Mouse (Mus musculus) E14TG2a.4 (cell line): ENCODE data around the gene Pdgfb.
A peak's percentile ranks its signal among the peaks of the same experiment; 100 is the strongest.

Experiments
- H3K27me3 ChIP-seq: 2 replicates; pipeline ENCODE4 v1.6.1; 2014; ENCODE audit warnings: low read length, control low read depth; ENCODE audit not compliant: insufficient read depth
- H3K36me3 ChIP-seq: 2 replicates; pipeline ENCODE4 v1.6.1; 2014; ENCODE audit warnings: low read length, control low read depth; ENCODE audit not compliant: insufficient read depth
- H3K4me1 ChIP-seq: replicated peaks from 2 replicates; pipeline ENCODE4 v1.6.1; 2014; ENCODE audit warnings: low read depth, low read length, control low read depth
- H3K4me3 ChIP-seq: replicated peaks from 2 replicates; pipeline ENCODE4 v1.5.1; 2014; ENCODE audit warnings: mild to moderate bottlenecking, low read length
- H3K9me3 ChIP-seq: 2 replicates; pipeline ENCODE4 v1.6.1; 2014; ENCODE audit warnings: low read length, control low read depth
- CTCF ChIP-seq: conservative IDR thresholded peaks from 2 replicates; pipeline ENCODE4 v1.5.1; 2014; ENCODE audit warnings: low read length
- NANOG ChIP-seq: IDR thresholded peaks from 2 replicates; pipeline ENCODE4 v1.6.1; 2014; ENCODE audit warnings: borderline replicate concordance, low read length, mixed read lengths
- POU5F1 ChIP-seq: IDR thresholded peaks from 2 replicates; pipeline ENCODE4 v1.6.1; 2014; ENCODE audit warnings: low read length, borderline replicate concordance

Pdgfb gene

GRCm38 (mm10) chr15:79953470-79953869 lies 61.3 kb downstream of the Pdgfb start:
- H3K9me3 ChIP-seq: no peaks in the 10 kb centered on the region
- peak overlapping the region; percentile 39 for H3K4me3 ChIP-seq

GRCm38 (mm10) chr15:79952504-79953231 lies 62.1 kb downstream of the Pdgfb start:
- Histone ChIP-seq H3K4me1 (peaks cover 97% of the 10 kb centered on the region), H3K36me3 (peaks cover 91% of the 10 kb centered on the region), H3K27me3 (no peaks in the 10 kb centered on the region), H3K4me3 (peak overlapping the region; percentile 39), H3K9me3 (no peaks in the 10 kb centered on the region)
- TF ChIP-seq POU5F1 (no peak), NANOG (no peak), CTCF (no peak)

More at GRCm38 (mm10) chr15:79953470-79953869, 61.3 kb downstream of the Pdgfb start:
- no peak for TF ChIP-seq POU5F1
- no peak for TF ChIP-seq NANOG
- TF ChIP-seq CTCF: no peak
- Histone ChIP-seq H3K27me3 (no peaks in the 10 kb centered on the region), H3K36me3 (peaks cover 93% of the 10 kb centered on the region), H3K4me1 (peaks cover 97% of the 10 kb centered on the region)

- TF ChIP-seq NANOG (no peak), CTCF (no peak)
- Histone ChIP-seq H3K4me1 (peaks cover 96% of the 10 kb centered on the region), H3K9me3 (no peaks in the 10 kb centered on the region), H3K27me3 (no peaks in the 10 kb centered on the region), H3K4me3 (peak overlapping the region; percentile 39; the same call in 1 of the 2 replicates), H3K36me3 (peaks cover 87% of the 10 kb centered on the region)
Measured at GRCm38 (mm10) chr15:79951730-79952503, 62.9 kb downstream of the Pdgfb start.

GRCm38 (mm10) chr15:79951226-79951625 lies 63.6 kb downstream of the Pdgfb start:
- H3K4me3 ChIP-seq: peak overlapping the region; percentile 17; the same call in 1 of the 2 replicates
- H3K27me3 ChIP-seq: no peaks in the 10 kb centered on the region
- TF ChIP-seq NANOG (no peak), POU5F1 (no peak), CTCF (no peak)
- peaks cover 80% of the 10 kb centered on the region for H3K36me3 ChIP-seq
- H3K4me1 ChIP-seq: peaks cover 96% of the 10 kb centered on the region
- H3K9me3 ChIP-seq: no peaks in the 10 kb centered on the region

GRCm38 (mm10) chr15:79950250-79951025 lies 64.3 kb downstream of the Pdgfb start:
- peaks cover 72% of the 10 kb centered on the region for H3K36me3 ChIP-seq
- TF ChIP-seq POU5F1 (no peak), CTCF (peak; percentile 28; the same call in 1 of the 2 replicates)

GRCm38 (mm10) chr15:79947681-79948080 lies 67.1 kb downstream of the Pdgfb start:
- Histone ChIP-seq H3K36me3 (peaks cover 52% of the 10 kb centered on the region), H3K9me3 (no peaks in the 10 kb centered on the region), H3K4me1 (peaks cover 92% of the 10 kb centered on the region), H3K4me3 (no peak overlapping the region), H3K27me3 (no peaks in the 10 kb centered on the region)
- no peak for TF ChIP-seq NANOG
- no peak for TF ChIP-seq POU5F1
- no peak for TF ChIP-seq CTCF

More at GRCm38 (mm10) chr15:79950250-79951025, 64.3 kb downstream of the Pdgfb start:
- no peaks in the 10 kb centered on the region for H3K9me3 ChIP-seq
- H3K4me1 ChIP-seq: peaks cover 95% of the 10 kb centered on the region
- H3K4me3 ChIP-seq: peak overlapping the region; percentile 17; the same call in 1 of the 2 replicates
- H3K27me3 ChIP-seq: no peaks in the 10 kb centered on the region

GRCm38 (mm10) chr15:79946790-79947189 lies 68.0 kb downstream of the Pdgfb start:
- TF ChIP-seq CTCF (peak; percentile 55), NANOG (no peak)
- Histone ChIP-seq H3K9me3 (no peaks in the 10 kb centered on the region), H3K4me3 (no peak overlapping the region; the same call in 1 of the 2 replicates), H3K4me1 (peaks cover 88% of the 10 kb centered on the region), H3K36me3 (peaks cover 45% of the 10 kb centered on the region), H3K27me3 (no peaks in the 10 kb centered on the region)

DNA sequence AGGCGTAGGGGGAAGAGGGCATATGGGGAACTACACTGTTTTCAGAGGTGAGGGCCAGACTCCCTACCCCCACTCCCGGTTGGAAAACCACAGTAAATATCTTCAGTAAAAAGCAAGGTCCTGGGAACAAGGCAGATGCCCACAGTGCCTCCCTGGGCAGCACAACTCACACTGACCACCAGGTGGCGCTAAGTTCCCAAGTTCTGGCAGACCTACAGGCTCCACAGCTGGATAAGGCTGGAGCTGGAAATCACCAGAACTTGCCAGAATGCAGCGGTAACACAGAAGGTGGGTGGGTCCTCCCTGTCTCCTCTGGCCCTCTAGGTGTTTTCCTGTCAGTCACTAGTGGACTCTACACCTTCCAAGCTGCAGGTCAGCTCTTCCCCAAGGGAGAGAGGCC lies 68.8 kb downstream of the Pdgfb start:
- H3K4me3 ChIP-seq: no peak overlapping the region; the same call in 1 of the 2 replicates
- TF ChIP-seq CTCF (peak; percentile 94), NANOG (no peak)
- H3K9me3 ChIP-seq: no peaks in the 10 kb centered on the region
- peaks cover 37% of the 10 kb centered on the region for H3K36me3 ChIP-seq
- H3K27me3 ChIP-seq: no peaks in the 10 kb centered on the region
- H3K4me1 ChIP-seq: peaks cover 88% of the 10 kb centered on the region
